10 mouse cellular contexts compared by ENCODE assay signal in the genomic region with DNA sequence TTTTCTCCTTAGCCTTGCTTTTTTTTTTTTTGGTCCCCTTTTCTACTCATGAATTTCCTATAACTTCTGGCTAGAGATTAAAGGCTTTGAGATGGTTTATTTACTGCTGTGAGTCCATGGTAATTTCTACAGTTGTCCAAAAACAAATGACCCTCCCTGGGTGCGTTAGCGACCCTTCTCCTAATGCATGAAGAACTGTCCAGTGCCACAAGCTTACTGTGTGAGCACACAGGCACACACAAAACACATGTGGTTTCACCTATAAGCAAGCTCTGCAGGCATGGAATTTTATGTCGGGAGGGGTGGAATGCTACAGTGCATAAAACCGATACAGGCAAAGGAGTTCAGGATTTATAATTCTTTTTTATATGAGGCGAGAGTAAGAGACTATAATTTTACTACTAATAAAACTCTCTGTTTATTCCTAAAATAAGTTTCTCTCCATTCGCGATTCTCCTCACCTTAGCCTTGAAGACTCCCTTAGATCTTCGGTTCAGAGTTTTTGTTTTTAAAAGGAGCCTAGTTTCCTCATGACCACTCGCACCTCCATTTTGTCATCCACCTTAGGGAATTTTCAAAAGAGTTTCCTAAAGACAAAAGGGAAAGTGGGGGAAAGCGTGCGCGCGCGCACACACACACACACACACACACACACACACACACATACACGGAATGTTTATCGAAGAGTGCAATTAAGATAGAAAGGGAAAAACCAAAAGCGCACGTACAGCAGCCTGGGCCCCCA. TPM values are rescaled to one million over a fixed set of nuclear protein-coding genes. Genes with fewer than 3 reads are reported as not detected.
DNase-seq lines count a peak whose midpoint lies in the region; ATAC-seq lines count a peak whose summit lies in the region.
"Had no signal": no experiment of that assay in that cellular context is flagged by ENCODE, and none has a peak within 500 bp of the region (broad histone marks: within the 10 kb centered on the region; RNA-seq: fewer than 3 reads in every experiment).

No protein-coding gene starts in this region.

- no peaks in the 10 kb centered on the region for H3K9me3 ChIP-seq in megakaryocyte, embryonic 14.5 days
- no peaks in the 10 kb centered on the region for H3K9me3 ChIP-seq in forebrain, embryonic 16.5 days (ENCODE audit: control insufficient read depth, low read length)
- no peaks in the 10 kb centered on the region for H3K9me3 ChIP-seq in liver, embryonic 12.5 days (replicated peaks)
- no peaks in the 10 kb centered on the region for H3K9me3 ChIP-seq in stomach, embryonic 16.5 days (replicated peaks; ENCODE audit: control insufficient read depth, low read length)

- peaks cover 39% of the 10 kb centered on the region for H3K4me1 ChIP-seq in megakaryocyte, embryonic 14.5 days
- H3K4me1 ChIP-seq in forebrain, embryonic 16.5 days (replicated peaks; ENCODE audit: control insufficient read depth, insufficient read depth, low read length) = peaks cover 7% of the 10 kb centered on the region
- peaks cover 16% of the 10 kb centered on the region for H3K4me1 ChIP-seq in liver, embryonic 12.5 days
- peaks cover 7% of the 10 kb centered on the region; the same call in 1 of the 2 replicates for H3K4me1 ChIP-seq in stomach, embryonic 16.5 days (ENCODE audit: control insufficient read depth, insufficient read depth, low read length)

- ATAC-seq in megakaryocyte, adult 5-6 weeks (ENCODE audit: poor library complexity, severe bottlenecking) = no peak
- ATAC-seq in forebrain, embryonic 16.5 days = no peak
- ATAC-seq in liver, embryonic 12.5 days = no peak
- no peak for ATAC-seq in stomach, embryonic 16.5 days (ENCODE audit: insufficient read depth, low FRiP score)

- WGBS in forebrain, embryonic 16.5 days = 2% methylated on average over 18 of the region's 18 CpGs
- WGBS in liver, embryonic 12.5 days (ENCODE audit: insufficient replicate concordance) = 4% methylated on average over 18 of the region's 18 CpGs
- WGBS in stomach, embryonic 16.5 days = 4% methylated on average over 18 of the region's 18 CpGs

- H3K27ac ChIP-seq in forebrain, embryonic 16.5 days (ENCODE audit: low read length) = no peak overlapping the region
- H3K27ac ChIP-seq in liver, embryonic 12.5 days = no peak overlapping the region
- no peak overlapping the region for H3K27ac ChIP-seq in stomach, embryonic 16.5 days (ENCODE audit: low read length)

- peaks cover 82% of the 10 kb centered on the region for H3K27me3 ChIP-seq in megakaryocyte, embryonic 14.5 days (replicated peaks)
- peaks cover 69% of the 10 kb centered on the region for H3K27me3 ChIP-seq in forebrain, embryonic 16.5 days (replicated peaks; ENCODE audit: control insufficient read depth, insufficient read depth, low read length)
- peaks cover 88% of the 10 kb centered on the region for H3K27me3 ChIP-seq in liver, embryonic 12.5 days (replicated peaks)
- H3K27me3 ChIP-seq in stomach, embryonic 16.5 days (ENCODE audit: control insufficient read depth, insufficient read depth, low read length) = peaks cover 59% of the 10 kb centered on the region

- H3K9ac ChIP-seq in forebrain, embryonic 16.5 days (replicated peaks; ENCODE audit: low read depth, low read length) = no peak overlapping the region
- no peak overlapping the region for H3K9ac ChIP-seq in liver, embryonic 12.5 days
- H3K9ac ChIP-seq in stomach, embryonic 16.5 days (ENCODE audit: low read length) = no peak overlapping the region

- peak overlapping the region; percentile 30 for H3K4me2 ChIP-seq in forebrain, embryonic 16.5 days (ENCODE audit: low read length)
- peak overlapping the region; percentile 49 for H3K4me2 ChIP-seq in liver, embryonic 12.5 days
- H3K4me2 ChIP-seq in stomach, embryonic 16.5 days (ENCODE audit: low read depth, low read length) = peak overlapping the region; percentile 51

- peak overlapping the region; percentile 88 for H3K4me3 ChIP-seq in megakaryocyte, embryonic 14.5 days (replicated peaks)
- H3K4me3 ChIP-seq in forebrain, embryonic 16.5 days (replicated peaks; ENCODE audit: low read length) = peak overlapping the region; percentile 28
- peak overlapping the region; percentile 32 for H3K4me3 ChIP-seq in liver, embryonic 12.5 days
- peak overlapping the region; percentile 35 for H3K4me3 ChIP-seq in stomach, embryonic 16.5 days (replicated peaks; ENCODE audit: low read length)
- H3K4me3 ChIP-seq: erythroblast, embryonic 14.5 days had no signal

- no peak for DNase-seq in right cerebral cortex, postnatal 25 days
- no peak for DNase-seq in kidney, postnatal 25 days
- DNase-seq: layer of hippocampus, postnatal 36 days had no signal

- no peaks in the 10 kb centered on the region for H3K36me3 ChIP-seq in megakaryocyte, embryonic 14.5 days (replicated peaks; ENCODE audit: low read length)
- no peaks in the 10 kb centered on the region for H3K36me3 ChIP-seq in forebrain, embryonic 16.5 days (ENCODE audit: control insufficient read depth, insufficient read depth)
- H3K36me3 ChIP-seq in liver, embryonic 12.5 days = no peaks in the 10 kb centered on the region
- no peaks in the 10 kb centered on the region for H3K36me3 ChIP-seq in stomach, embryonic 16.5 days (ENCODE audit: control insufficient read depth, insufficient read depth, low read length)

RNA-seq across cellular contexts. Expression of gene Alx3, which starts 12.5 kb away (rescaled TPM):
- polyA plus RNA-seq in megakaryocyte, embryonic 14.5 days (2012; ENCODE audit: insufficient read depth, low replicate concordance) = not detected in 2 replicates
- total RNA-seq in megakaryocyte, adult 5-6 weeks (2015) = not detected in 2 replicates
- total RNA-seq in megakaryocyte, adult 5-6 weeks (2017) = not detected in 2 replicates
- 2.7 and 4.9 TPM in 2 replicates for polyA plus RNA-seq in forebrain, embryonic 16.5 days (2015; fragmentation: Nextera tagmentation; extraction: Ambion mirVana)
- 0.69 and 0.76 TPM in 2 replicates for polyA plus RNA-seq in liver, embryonic 12.5 days (2016; fragmentation: Nextera tagmentation; extraction: Ambion mirVana)
- 0.25 TPM in 1 of 2 replicates, not detected in the other for polyA plus RNA-seq in stomach, embryonic 16.5 days (2015; fragmentation: Nextera tagmentation; extraction: Ambion mirVana)
- polyA plus RNA-seq: erythroblast, embryonic 14.5 days; spleen, adult 2 months had no signal

RNA-seq across cellular contexts. Expression of gene Ubl4b, which starts 27.4 kb away (rescaled TPM):
- polyA plus RNA-seq in megakaryocyte, embryonic 14.5 days (2012; ENCODE audit: insufficient read depth, low replicate concordance) = not detected in 2 replicates
- total RNA-seq in megakaryocyte, adult 5-6 weeks (2015) = not detected in 2 replicates
- not detected in 2 replicates for total RNA-seq in megakaryocyte, adult 5-6 weeks (2017)
- polyA plus RNA-seq in forebrain, embryonic 16.5 days (2015; fragmentation: Nextera tagmentation; extraction: Ambion mirVana) = not detected in 2 replicates
- polyA plus RNA-seq in liver, embryonic 12.5 days (2016; fragmentation: Nextera tagmentation; extraction: Ambion mirVana) = not detected in 2 replicates
- not detected in 2 replicates for polyA plus RNA-seq in stomach, embryonic 16.5 days (2015; fragmentation: Nextera tagmentation; extraction: Ambion mirVana)
- total RNA-seq: layer of hippocampus, postnatal 36 days had no signal
- polyA plus RNA-seq: erythroblast, embryonic 14.5 days; spleen, adult 2 months had no signal

RNA-seq across cellular contexts. Expression of gene Gm10961, which starts 48.8 kb away (rescaled TPM):
- not detected in 2 replicates for polyA plus RNA-seq in megakaryocyte, embryonic 14.5 days (2012; ENCODE audit: insufficient read depth, low replicate concordance)
- total RNA-seq in megakaryocyte, adult 5-6 weeks (2015) = not detected in 2 replicates
- not detected in 2 replicates for total RNA-seq in megakaryocyte, adult 5-6 weeks (2017)
- polyA plus RNA-seq in forebrain, embryonic 16.5 days (2015; fragmentation: Nextera tagmentation; extraction: Ambion mirVana) = not detected in 2 replicates
- not detected in 2 replicates for polyA plus RNA-seq in liver, embryonic 12.5 days (2016; fragmentation: Nextera tagmentation; extraction: Ambion mirVana)
- polyA plus RNA-seq in stomach, embryonic 16.5 days (2015; fragmentation: Nextera tagmentation; extraction: Ambion mirVana) = not detected in 2 replicates
- total RNA-seq: layer of hippocampus, postnatal 36 days had no signal
- polyA plus RNA-seq: erythroblast, embryonic 14.5 days; spleen, adult 2 months had no signal

RNA-seq across cellular contexts. Expression of gene Strip1, which starts 49.2 kb away (rescaled TPM):
- 5.7 and 13.3 TPM in 2 replicates for polyA plus RNA-seq in megakaryocyte, embryonic 14.5 days (2012; ENCODE audit: insufficient read depth, low replicate concordance)
- 19.4 and 20.5 TPM in 2 replicates for total RNA-seq in megakaryocyte, adult 5-6 weeks (2015)
- total RNA-seq in megakaryocyte, adult 5-6 weeks (2017) = 17.0 and 19.2 TPM in 2 replicates
- polyA plus RNA-seq in forebrain, embryonic 16.5 days (2015; fragmentation: Nextera tagmentation; extraction: Ambion mirVana) = 145 and 148 TPM in 2 replicates
- polyA plus RNA-seq in liver, embryonic 12.5 days (2016; fragmentation: Nextera tagmentation; extraction: Ambion mirVana) = 17.0 and 19.0 TPM in 2 replicates
- polyA plus RNA-seq in stomach, embryonic 16.5 days (2015; fragmentation: Nextera tagmentation; extraction: Ambion mirVana) = 32.7 and 36.4 TPM in 2 replicates

Comparison
In these comparisons a context has a peak if more than half of its experiments do, and no peak if none do; other contexts are left out.
1. H3K4me3 ChIP-seq: peak in every context shown above with its lines; median percentile 88 in megakaryocyte, embryonic 14.5 days; 35 in stomach, embryonic 16.5 days; 32 in liver, embryonic 12.5 days; 28 in forebrain, embryonic 16.5 days.